Mouse (Mus musculus): ENCODE measurements around the gene Slc26a1. TPM values are rescaled to one million over a fixed set of nuclear protein-coding genes. Genes with fewer than 3 reads are reported as not detected.

Gene Slc26a1
- polyA plus RNA-seq (2015; fragmentation: Illumina TruSeq; extraction: RNeasy Lipid Tissue Mini Kit (QIAGEN cat#74804); ENCODE audit: insufficient read depth, low read depth, low replicate concordance) = not detected

DNA sequence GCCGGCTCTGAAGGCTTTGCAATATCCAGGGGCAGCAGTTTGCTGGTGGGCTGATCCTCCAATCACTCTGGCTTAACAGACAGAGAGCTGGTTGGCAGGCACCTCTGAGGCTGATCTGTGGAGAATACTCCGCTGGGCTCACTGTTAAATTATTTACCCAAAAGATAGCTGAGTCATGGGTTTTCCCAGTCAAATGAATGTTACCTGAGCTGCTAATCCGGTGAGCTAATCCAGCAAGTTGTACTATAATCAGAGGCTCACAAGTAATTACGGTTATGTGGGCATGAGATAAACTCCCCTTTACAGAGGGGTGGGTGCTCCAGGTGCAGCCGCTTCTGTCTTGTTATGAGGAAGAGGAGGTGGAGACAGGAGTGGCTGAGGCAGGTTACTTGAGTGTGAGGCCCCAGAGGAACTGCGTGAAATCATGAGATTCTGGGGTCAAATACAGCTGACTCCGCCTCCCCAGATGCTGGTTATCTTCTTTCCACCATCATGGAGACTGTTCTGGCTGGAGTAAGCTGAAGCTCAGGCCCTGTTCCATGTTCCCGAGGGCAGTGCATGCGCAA is at the start of gene Slc26a1:
Gene Slc26a1 (minus strand): TSS at position 319 of the 566 bp plus-strand sequence.

DNA sequence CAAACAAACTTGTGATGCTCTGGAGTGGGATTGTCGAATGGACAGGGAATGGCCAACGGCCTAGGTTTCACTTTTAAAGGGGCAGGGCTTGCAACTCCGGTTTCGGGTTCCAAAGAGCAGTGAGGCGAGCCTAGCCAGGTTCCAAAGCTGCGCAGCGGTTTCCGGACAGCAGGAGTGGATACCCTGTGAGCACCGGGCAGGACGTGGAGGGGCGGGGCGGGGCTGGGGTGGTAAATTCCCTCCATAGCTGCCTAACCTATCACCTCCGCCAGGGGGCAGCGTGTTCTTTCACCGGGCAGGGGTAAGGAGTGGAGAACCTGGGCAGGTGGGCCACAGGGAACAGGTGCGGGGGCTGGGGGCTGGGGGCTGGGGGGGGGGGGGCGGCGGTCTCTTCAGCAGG is 16.9 kb upstream of the Slc26a1 start, which contains the start of gene Fgfrl1:
Gene Fgfrl1 (plus strand): TSS at position 112 of the 400 bp plus-strand sequence.

DNA sequence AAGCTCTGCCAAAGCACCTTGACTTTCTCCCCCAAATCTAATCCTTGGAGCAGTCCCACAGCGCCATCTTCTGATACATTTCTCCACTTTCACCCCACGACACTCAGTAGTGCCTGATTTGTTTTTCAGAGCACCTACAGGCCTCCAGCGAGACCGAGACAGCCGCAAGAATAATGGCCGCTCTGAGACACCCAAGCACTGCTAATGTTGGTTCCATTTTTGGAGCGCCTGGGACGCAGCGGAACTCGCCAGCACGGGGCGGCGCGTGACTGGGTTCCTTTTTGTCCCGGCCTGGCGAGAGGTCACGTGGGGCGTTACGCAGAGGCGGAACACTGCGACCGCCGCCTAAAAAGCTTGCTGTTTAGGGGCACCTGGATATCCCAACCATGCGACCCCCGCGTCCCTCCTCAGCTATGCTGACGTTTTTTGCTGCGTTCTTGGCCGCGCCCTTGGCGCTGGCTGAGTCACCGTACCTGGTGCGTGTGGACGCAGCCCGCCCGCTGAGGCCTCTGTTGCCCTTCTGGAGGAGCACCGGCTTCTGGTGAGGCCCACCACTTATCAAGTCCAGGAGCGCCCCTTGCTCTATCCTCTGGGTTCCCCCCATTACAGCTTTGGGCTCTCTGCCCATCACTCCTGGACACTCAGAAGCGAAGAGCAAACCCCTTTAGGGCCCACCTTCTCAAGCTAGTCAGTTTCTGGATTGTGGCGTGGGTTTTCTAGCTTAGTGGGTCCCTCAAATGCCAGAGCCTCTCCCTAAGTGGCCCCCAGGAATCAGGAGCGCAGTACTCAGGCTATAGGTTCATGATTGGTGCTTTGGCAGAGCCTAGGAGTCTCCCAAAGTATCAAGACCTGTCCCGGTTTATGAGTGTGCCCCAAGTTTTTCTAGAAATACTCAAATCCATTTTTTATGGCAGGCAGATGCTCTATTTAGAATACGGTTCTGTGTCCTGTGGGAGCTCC is 6.1 kb downstream of the Slc26a1 start, which contains the start of gene Dgkq:
Gene Dgkq (minus strand): TSS at position 696 of the 960 bp plus-strand sequence.

DNA sequence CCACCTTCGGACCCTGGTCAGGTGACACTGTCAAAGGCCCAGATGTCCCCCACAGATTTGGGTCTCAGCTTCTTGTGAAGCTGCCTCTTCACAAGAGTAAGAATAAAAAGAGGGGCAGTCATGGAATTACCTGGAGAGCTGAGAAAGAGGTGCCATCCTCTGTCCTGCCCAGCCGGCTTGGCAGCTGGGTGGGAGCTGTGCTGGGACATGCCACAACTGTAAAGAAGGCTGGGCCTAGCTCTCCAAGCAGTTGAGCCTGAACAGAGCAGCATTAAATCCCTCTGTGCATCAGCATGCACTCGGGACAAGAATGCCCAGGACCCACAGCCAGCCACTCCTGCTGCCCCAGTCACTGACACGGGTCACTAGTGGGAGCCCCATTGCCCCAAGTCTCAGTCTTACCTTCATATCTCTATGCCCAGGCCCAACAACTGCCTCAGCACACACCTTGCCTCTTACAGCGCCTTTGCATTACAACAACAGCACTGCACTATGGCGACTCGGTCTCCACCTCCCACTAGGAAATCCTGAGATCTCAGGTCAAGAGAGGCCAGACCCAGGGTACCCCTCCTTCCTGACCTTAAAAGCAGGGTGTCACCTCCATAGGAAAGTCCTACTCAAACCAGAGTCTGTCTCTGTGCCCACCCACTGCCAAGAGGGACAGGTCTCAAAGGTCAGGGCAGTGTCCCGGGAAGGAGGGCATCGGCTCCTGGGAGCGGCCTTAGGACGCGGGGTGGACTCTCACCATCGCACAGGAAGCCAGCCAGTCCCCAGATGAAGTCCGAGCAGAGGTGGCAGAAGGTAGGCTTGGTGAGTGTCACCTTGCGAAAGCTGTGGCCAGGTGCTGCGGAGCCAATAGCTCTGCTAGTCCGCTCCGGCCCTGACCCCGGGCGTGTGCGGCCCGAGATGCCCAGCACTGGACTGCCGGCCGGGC is 15.4 kb downstream of the Slc26a1 start, which contains the start of gene Idua:
Gene Idua (plus strand): TSS at position 634 of the 934 bp plus-strand sequence.

DNA sequence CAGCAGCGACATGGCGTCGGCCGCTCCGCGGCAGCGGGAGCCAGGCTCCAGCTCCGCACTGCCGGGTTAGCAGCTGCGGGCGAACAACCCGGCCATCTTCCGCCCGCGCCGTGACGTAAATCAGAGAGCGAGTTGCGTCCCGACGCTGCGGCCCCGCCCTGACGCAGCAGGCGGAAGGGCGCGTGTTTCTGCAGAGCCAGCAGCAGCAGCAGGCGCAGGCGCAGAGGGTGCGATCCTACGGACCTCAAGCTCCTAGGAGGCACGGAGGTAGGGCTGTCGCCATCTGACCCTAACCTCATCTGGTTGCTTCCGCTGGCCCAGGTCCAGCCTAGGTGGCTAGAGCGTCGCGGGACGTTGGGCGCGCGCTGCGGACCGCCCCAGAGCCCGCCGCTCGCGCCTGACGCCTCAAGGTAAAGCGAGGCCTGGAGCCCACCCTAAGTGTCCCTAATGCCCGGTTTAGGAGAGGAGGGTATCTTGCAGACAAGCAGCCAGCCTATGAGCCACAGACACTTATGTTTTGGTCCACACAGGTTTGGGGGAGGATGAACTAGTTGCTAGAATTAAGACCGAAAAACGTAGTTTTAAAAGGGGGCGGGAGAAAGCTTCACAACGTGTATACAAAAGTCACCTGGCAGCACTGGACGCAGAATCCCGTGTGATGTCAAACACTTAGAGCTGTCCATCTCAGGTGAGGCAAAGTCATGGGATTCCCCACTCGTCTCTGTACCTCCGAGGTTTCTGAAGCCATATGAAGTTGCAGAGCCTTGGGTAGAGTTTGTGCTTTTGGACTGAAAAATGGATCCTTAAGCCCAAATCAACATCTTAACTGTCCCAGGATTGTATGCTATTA is 45.5 kb downstream of the Slc26a1 start, which contains the start of the genes Gak and Tmem175:
Gene Gak (minus strand): TSS at position 122 of the 850 bp plus-strand sequence.
Gene Tmem175 (plus strand): TSS at position 137 of the 850 bp plus-strand sequence.

Other genes starting within 250 kb of the Slc26a1 start
- gene Atp5k, start 241.1 kb downstream of the Slc26a1 start, polyA plus RNA-seq (2015; fragmentation: Illumina TruSeq; extraction: RNeasy Lipid Tissue Mini Kit (QIAGEN cat#74804); ENCODE audit: insufficient read depth, low read depth, low replicate concordance) = 167 TPM
- gene Mfsd7a, start 226.7 kb downstream of the Slc26a1 start, polyA plus RNA-seq (2015; fragmentation: Illumina TruSeq; extraction: RNeasy Lipid Tissue Mini Kit (QIAGEN cat#74804); ENCODE audit: insufficient read depth, low read depth, low replicate concordance) = 3.0 TPM
- gene Pcgf3, start 214.3 kb downstream of the Slc26a1 start, polyA plus RNA-seq (2015; fragmentation: Illumina TruSeq; extraction: RNeasy Lipid Tissue Mini Kit (QIAGEN cat#74804); ENCODE audit: insufficient read depth, low read depth, low replicate concordance) = 3.7 TPM
- gene Cplx1, start 125.5 kb downstream of the Slc26a1 start, polyA plus RNA-seq (2015; fragmentation: Illumina TruSeq; extraction: RNeasy Lipid Tissue Mini Kit (QIAGEN cat#74804); ENCODE audit: insufficient read depth, low read depth, low replicate concordance) = 0.50 TPM
- gene Gak, start 45.8 kb downstream of the Slc26a1 start, polyA plus RNA-seq (2015; fragmentation: Illumina TruSeq; extraction: RNeasy Lipid Tissue Mini Kit (QIAGEN cat#74804); ENCODE audit: insufficient read depth, low read depth, low replicate concordance) = 18.7 TPM
- 4.6 TPM for gene Tmem175, start 45.8 kb downstream of the Slc26a1 start, polyA plus RNA-seq (2015; fragmentation: Illumina TruSeq; extraction: RNeasy Lipid Tissue Mini Kit (QIAGEN cat#74804); ENCODE audit: insufficient read depth, low read depth, low replicate concordance)
- gene Idua, start 15.2 kb downstream of the Slc26a1 start, polyA plus RNA-seq (2015; fragmentation: Illumina TruSeq; extraction: RNeasy Lipid Tissue Mini Kit (QIAGEN cat#74804); ENCODE audit: insufficient read depth, low read depth, low replicate concordance) = 6.5 TPM
- 5.6 TPM for gene Dgkq, start 5.9 kb downstream of the Slc26a1 start, polyA plus RNA-seq (2015; fragmentation: Illumina TruSeq; extraction: RNeasy Lipid Tissue Mini Kit (QIAGEN cat#74804); ENCODE audit: insufficient read depth, low read depth, low replicate concordance)
- gene Fgfrl1, start 16.8 kb upstream of the Slc26a1 start, polyA plus RNA-seq (2015; fragmentation: Illumina TruSeq; extraction: RNeasy Lipid Tissue Mini Kit (QIAGEN cat#74804); ENCODE audit: insufficient read depth, low read depth, low replicate concordance) = 2.8 TPM
- gene Rnf212, start 99.4 kb upstream of the Slc26a1 start, polyA plus RNA-seq (2015; fragmentation: Illumina TruSeq; extraction: RNeasy Lipid Tissue Mini Kit (QIAGEN cat#74804); ENCODE audit: insufficient read depth, low read depth, low replicate concordance) = 11.1 TPM
- gene Tmed11, start 119.8 kb upstream of the Slc26a1 start, polyA plus RNA-seq (2015; fragmentation: Illumina TruSeq; extraction: RNeasy Lipid Tissue Mini Kit (QIAGEN cat#74804); ENCODE audit: insufficient read depth, low read depth, low replicate concordance) = 76.2 TPM
- 0.33 TPM for gene Vmn2r8, start 133.3 kb upstream of the Slc26a1 start, polyA plus RNA-seq (2015; fragmentation: Illumina TruSeq; extraction: RNeasy Lipid Tissue Mini Kit (QIAGEN cat#74804); ENCODE audit: insufficient read depth, low read depth, low replicate concordance)
- gene Vmn2r9, start 177.0 kb upstream of the Slc26a1 start, polyA plus RNA-seq (2015; fragmentation: Illumina TruSeq; extraction: RNeasy Lipid Tissue Mini Kit (QIAGEN cat#74804); ENCODE audit: insufficient read depth, low read depth, low replicate concordance) = not detected

Measured in pancreas, adult 10 weeks (tissue).